Mouse (Mus musculus): ENCODE results near the gene Pphln1.

DNA sequence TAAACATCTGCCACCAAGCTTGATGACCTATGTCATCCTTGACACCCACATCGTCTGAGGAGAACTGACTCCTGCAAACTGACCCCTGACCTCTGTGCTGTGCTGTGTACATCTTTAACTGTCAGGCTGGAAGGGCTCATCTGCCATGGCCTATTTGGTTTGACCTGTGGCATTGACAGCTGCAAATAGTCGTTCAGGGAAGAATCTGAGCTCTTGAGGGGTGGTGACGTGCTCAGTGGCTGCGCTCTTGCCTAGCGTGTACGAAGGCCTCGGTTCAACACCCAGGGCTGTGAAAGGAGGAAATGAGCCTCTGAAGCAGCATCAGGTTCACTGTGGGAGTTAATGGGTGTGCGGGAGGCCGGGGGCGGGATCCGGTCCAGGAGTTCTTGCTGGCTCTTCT lies 35.7 kb downstream of the Pphln1 start:
- TF ChIP-seq CTCF (conservative IDR thresholded peaks at IDR 0.05; ENCODE audit: insufficient read depth, insufficient read length, low read depth, low read length) (no peak), POLR2A (IDR thresholded peaks at IDR 0.05; ENCODE audit: low read depth, low read length) (no peak)
